Mouse (Mus musculus) erythroblast, embryonic 14.5 days (primary cell): ENCODE measurements around the gene Tmem91.

Source experiments
- GATA1 ChIP-seq: IDR thresholded peaks from 2 replicates; pipeline ENCODE4 v1.6.1; 2012; ENCODE audit warnings: low read length, inconsistent platforms, mixed read lengths
- TAL1 ChIP-seq: IDR thresholded peaks from 3 replicates; pipeline ENCODE4 v1.6.1; 2012; ENCODE audit warnings: low read length, inconsistent platforms, mixed read lengths

DNA sequence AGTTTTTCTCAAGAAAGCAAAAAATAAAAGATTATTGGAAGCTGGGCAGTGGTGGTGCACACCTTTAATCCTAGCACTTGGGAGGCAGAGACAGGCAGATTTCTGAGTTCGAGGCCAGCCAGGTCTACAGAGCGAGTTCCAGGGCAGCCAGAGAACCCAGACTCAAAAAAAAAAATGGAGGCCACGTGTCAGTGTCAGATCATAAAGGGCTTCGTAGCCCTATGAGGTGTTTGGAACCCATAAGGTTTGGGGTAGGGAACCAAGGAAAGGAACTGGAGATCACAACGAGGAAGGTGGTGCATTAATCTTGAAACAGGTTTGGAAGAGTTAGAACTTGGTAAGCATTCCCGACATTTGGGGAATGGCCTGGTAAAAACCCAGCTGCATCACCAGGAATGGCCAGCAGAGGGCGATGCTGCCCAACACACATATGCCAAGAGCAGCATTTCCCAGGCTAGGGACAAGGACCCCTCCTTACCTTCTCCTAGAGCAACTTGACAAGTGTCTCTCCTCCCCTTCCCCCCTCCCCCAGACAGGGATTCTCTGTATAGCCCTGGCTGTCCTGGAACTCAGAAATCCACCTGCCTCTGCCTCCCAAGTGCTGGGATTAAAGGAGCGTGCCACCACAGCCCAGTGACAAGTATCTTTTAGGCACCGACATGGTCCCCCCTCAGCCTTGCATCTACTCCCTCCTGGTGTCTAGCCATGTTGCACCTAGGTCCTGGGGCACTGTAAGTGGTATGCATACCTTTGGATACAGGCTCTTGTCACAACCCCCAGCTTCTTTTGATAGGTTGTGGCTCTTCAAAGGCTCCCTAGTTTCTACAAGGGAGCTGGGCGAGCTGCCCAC, 45.0 kb upstream of the Tmem91 start:
- TF ChIP-seq TAL1 (no peak), GATA1 (no peak)
